Mouse (Mus musculus) intestine, embryonic 15.5 days (tissue): ENCODE measurements around the gene Vmn2r1. TPM values are rescaled to one million over a fixed set of nuclear protein-coding genes. Genes with fewer than 3 reads are reported as not detected.
A peak's percentile ranks its signal among the peaks of the same experiment; 100 is the strongest.

Experiments
- ATAC-seq: fragments of 200-750 bp; cut with Nextera tagmentation; 2 replicates; pipeline ENCODE4 v1.8.0; 2017; ENCODE audit warnings: moderate TSS enrichment, moderate library complexity
- H3K27ac ChIP-seq: fragments of 300-500 bp; sonication (generic); 2 replicates; pipeline ENCODE4 v1.5.1; 2015; ENCODE audit warnings: mild to moderate bottlenecking, inconsistent platforms
- H3K27me3 ChIP-seq: fragments of 300-500 bp; sonication (generic); replicated peaks from 2 replicates; pipeline ENCODE4 v1.6.1; 2015; ENCODE audit warnings: inconsistent platforms
- H3K36me3 ChIP-seq: fragments of 300-500 bp; sonication (generic); 2 replicates; pipeline ENCODE4 v1.6.1; 2015; ENCODE audit warnings: inconsistent platforms
- H3K4me1 ChIP-seq: fragments of 300-500 bp; sonication (generic); replicated peaks from 2 replicates; pipeline ENCODE4 v1.6.1; 2015; ENCODE audit warnings: inconsistent platforms
- H3K4me2 ChIP-seq: fragments of 300-500 bp; sonication (generic); replicated peaks from 2 replicates; pipeline ENCODE4 v1.6.1; 2015; ENCODE audit warnings: mild to moderate bottlenecking, inconsistent platforms
- H3K4me3 ChIP-seq: fragments of 300-500 bp; sonication (generic); replicated peaks from 2 replicates; pipeline ENCODE4 v1.5.1; 2015; ENCODE audit warnings: inconsistent platforms
- H3K9ac ChIP-seq: fragments of 300-500 bp; sonication (generic); 2 replicates; pipeline ENCODE4 v1.6.1; 2015; ENCODE audit warnings: inconsistent platforms
- H3K9me3 ChIP-seq: fragments of 300-500 bp; sonication (generic); 2 replicates; pipeline ENCODE4 v1.6.1; 2016; ENCODE audit warnings: inconsistent platforms
- WGBS: fragments of 180-500 bp; shearing (Covaris S2); methylation state at CpG from one replicate; pipeline ENCODE4 v1.1.7; 2015; 5-methylcytosine and 5-hydroxymethylcytosine counted together
- polyA plus RNA-seq: library from polyadenylated mRNA; unstranded; fragments of >200 nt; fragmentation: Nextera tagmentation; extraction: Ambion mirVana; gene quantifications from 2 replicates; pipeline ENCODE4 v1.2.1, GENCODE M21; 2015

Vmn2r1 gene
- polyA plus RNA-seq: 0.03 TPM in 2 replicates

- H3K9ac ChIP-seq: no peak within 1 kb of the TSS
- no peak within 1 kb of the TSS for H3K4me2 ChIP-seq
- no peak within 1 kb of the TSS for H3K27ac ChIP-seq
- no peaks in the 10 kb centered on the region for H3K36me3 ChIP-seq
- no peaks in the 10 kb centered on the region for H3K4me1 ChIP-seq
- 85% methylated on average over 4 of the region's 4 CpGs for whole genome bisulfite sequencing
- no peak for ATAC-seq
- H3K9me3 ChIP-seq: no peaks in the 10 kb centered on the region
- no peaks in the 10 kb centered on the region for H3K27me3 ChIP-seq
- H3K4me3 ChIP-seq: no peak within 1 kb of the TSS
Observed at GRCm38 (mm10) chr3:64081247-64081646, at the start of gene Vmn2r1. Vmn2r1 (plus strand) TSS chr3:64081547.

GRCm38 (mm10) chr3:64038136-64038841 is 43.1 kb upstream of the Vmn2r1 start:
- H3K27ac ChIP-seq: no peak overlapping the region
- H3K36me3 ChIP-seq: no peaks in the 10 kb centered on the region
- H3K4me1 ChIP-seq: no peaks in the 10 kb centered on the region
- H3K9me3 ChIP-seq: no peaks in the 10 kb centered on the region
- H3K4me2 ChIP-seq: no peak overlapping the region
- H3K4me3 ChIP-seq: no peak overlapping the region
- 71% methylated on average over 7 of the region's 7 CpGs for WGBS
- no peak for ATAC-seq
- no peak overlapping the region for H3K9ac ChIP-seq
- H3K27me3 ChIP-seq: no peaks in the 10 kb centered on the region

- WGBS: 12% methylated on average over 25 of the region's 25 CpGs
- Histone ChIP-seq H3K4me3 (peak overlapping the region; percentile 36), H3K27me3 (no peaks in the 10 kb centered on the region), H3K27ac (no peak overlapping the region), H3K4me1 (no peaks in the 10 kb centered on the region), H3K9me3 (no peaks in the 10 kb centered on the region), H3K4me2 (peak overlapping the region; percentile 77), H3K36me3 (no peaks in the 10 kb centered on the region), H3K9ac (peak overlapping the region; percentile 37)
- ATAC-seq: peak; percentile 92
Observed at GRCm38 (mm10) chr3:64039818-64040784, 41.2 kb upstream of the Vmn2r1 start.

GRCm38 (mm10) chr3:64112707-64113106 is 31.4 kb downstream of the Vmn2r1 start:
- ATAC-seq: no peak
- Histone ChIP-seq H3K9me3 (no peaks in the 10 kb centered on the region), H3K27ac (no peak overlapping the region), H3K9ac (no peak overlapping the region), H3K4me1 (no peaks in the 10 kb centered on the region), H3K4me2 (no peak overlapping the region), H3K27me3 (no peaks in the 10 kb centered on the region), H3K36me3 (no peaks in the 10 kb centered on the region), H3K4me3 (no peak overlapping the region)
- 87% methylated on average over 1 of the region's 1 CpGs for WGBS

GRCm38 (mm10) chr3:64113352-64114046 is 32.2 kb downstream of the Vmn2r1 start:
- no peaks in the 10 kb centered on the region for H3K4me1 ChIP-seq
- no peaks in the 10 kb centered on the region for H3K27me3 ChIP-seq
- no peaks in the 10 kb centered on the region for H3K9me3 ChIP-seq
- H3K4me2 ChIP-seq: no peak overlapping the region
- 90% methylated on average over 11 of the region's 11 CpGs for WGBS
- H3K36me3 ChIP-seq: no peaks in the 10 kb centered on the region
- ATAC-seq: no peak
- H3K9ac ChIP-seq: no peak overlapping the region
- no peak overlapping the region for H3K27ac ChIP-seq
- no peak overlapping the region for H3K4me3 ChIP-seq

GRCm38 (mm10) chr3:64141878-64142508 is 60.6 kb downstream of the Vmn2r1 start, which contains the start of gene Vmn2r2:
Vmn2r2 (minus strand) TSS chr3:64141928.
- ATAC-seq: no peak
- Histone ChIP-seq H3K27ac (no peak within 1 kb of the TSS), H3K9me3 (no peaks in the 10 kb centered on the region), H3K4me1 (no peaks in the 10 kb centered on the region), H3K27me3 (no peaks in the 10 kb centered on the region), H3K36me3 (no peaks in the 10 kb centered on the region), H3K9ac (no peak within 1 kb of the TSS), H3K4me3 (no peak within 1 kb of the TSS), H3K4me2 (no peak within 1 kb of the TSS)
- WGBS: 84% methylated on average over 2 of the region's 2 CpGs

Other genes with a start within 250 kb of the Vmn2r1 start
- 6.8 and 6.9 TPM in 2 replicates for gene Plch1, start 182.1 kb upstream of the Vmn2r1 start, polyA plus RNA-seq
- gene E130311K13Rik, start 152.1 kb upstream of the Vmn2r1 start, polyA plus RNA-seq: 5.0 and 6.1 TPM in 2 replicates
- gene Slc33a1, start 116.8 kb upstream of the Vmn2r1 start, polyA plus RNA-seq: 24.0 TPM in 2 replicates
- gene Gmps, start 105.4 kb upstream of the Vmn2r1 start, polyA plus RNA-seq: 37.3 and 42.6 TPM in 2 replicates
- gene Vmn2r2, start 60.4 kb downstream of the Vmn2r1 start, polyA plus RNA-seq: not detected in 2 replicates
- 0.03 TPM in 1 of 2 replicates, not detected in the other for gene Vmn2r3, start 208.2 kb downstream of the Vmn2r1 start, polyA plus RNA-seq